Mouse (Mus musculus): Measurements from ENCODE around the gene Scarb2.
"Not testable (repeated sequence)": the region's sequence is repeated elsewhere in the genome, so short reads cannot be mapped to it uniquely, and the experiment has no call there.

Scarb2 gene

GRCm38 (mm10) chr5:92506733-92507132, at the start of gene Scarb2:
Gene Scarb2, minus strand, starts transcription at chr5:92506833.
- no peak for DNase-seq (ENCODE audit: low spot score)

GRCm38 (mm10) chr5:92555905-92556304, 49.3 kb upstream of the Scarb2 start:
- DNase-seq (ENCODE audit: low spot score), result no peak

- DNase-seq (ENCODE audit: low spot score), result no peak
These were observed 48.4 kb upstream of the Scarb2 start, which contains the start of gene Fam47e for GRCm38 (mm10) chr5:92554891-92555511. Gene Fam47e, plus strand, starts transcription at chr5:92555069.

GRCm38 (mm10) chr5:92554443-92554842, 47.8 kb upstream of the Scarb2 start:
- DNase-seq (ENCODE audit: low spot score), result no peak

- DNase-seq (ENCODE audit: low spot score), result no peak
These were observed 47.3 kb upstream of the Scarb2 start for GRCm38 (mm10) chr5:92553939-92554338.

GRCm38 (mm10) chr5:92552611-92553010, 46.0 kb upstream of the Scarb2 start:
- no peak for DNase-seq (ENCODE audit: low spot score)

- DNase-seq (ENCODE audit: low spot score), result no peak
These were observed 33.1 kb upstream of the Scarb2 start for GRCm38 (mm10) chr5:92539698-92540097.

- no peak for DNase-seq (ENCODE audit: low spot score)
These were observed 18.2 kb upstream of the Scarb2 start for GRCm38 (mm10) chr5:92524821-92525258.

GRCm38 (mm10) chr5:92521131-92521530, 14.5 kb upstream of the Scarb2 start:
- DNase-seq (ENCODE audit: low spot score), result not testable (repeated sequence)

- no peak for DNase-seq (ENCODE audit: low spot score)
These were observed 5.4 kb upstream of the Scarb2 start for GRCm38 (mm10) chr5:92512066-92512465.

GRCm38 (mm10) chr5:92511256-92511655, 4.6 kb upstream of the Scarb2 start:
- no peak for DNase-seq (ENCODE audit: low spot score)

- DNase-seq (ENCODE audit: low spot score), result no peak
These were observed 2.2 kb upstream of the Scarb2 start for GRCm38 (mm10) chr5:92508853-92509252.

- DNase-seq (ENCODE audit: low spot score), result no peak
These were observed 318 bp downstream of the Scarb2 start for GRCm38 (mm10) chr5:92506301-92506729.

- peak; percentile 83 for DNase-seq (ENCODE audit: low spot score)
These were observed 1.2 kb downstream of the Scarb2 start for GRCm38 (mm10) chr5:92505402-92505865.

- DNase-seq (ENCODE audit: low spot score), result no peak
These were observed 1.8 kb downstream of the Scarb2 start for GRCm38 (mm10) chr5:92504676-92505400.

GRCm38 (mm10) chr5:92503856-92504618, 2.6 kb downstream of the Scarb2 start:
- no peak for DNase-seq (ENCODE audit: low spot score)

- no peak for DNase-seq (ENCODE audit: low spot score)
These were observed 3.2 kb downstream of the Scarb2 start for GRCm38 (mm10) chr5:92503356-92503847.

GRCm38 (mm10) chr5:92499378-92499777, 7.3 kb downstream of the Scarb2 start:
- no peak for DNase-seq (ENCODE audit: low spot score)

GRCm38 (mm10) chr5:92498661-92499060, 8.0 kb downstream of the Scarb2 start:
- no peak for DNase-seq (ENCODE audit: low spot score)

- DNase-seq (ENCODE audit: low spot score), result no peak
These were observed 8.4 kb downstream of the Scarb2 start for GRCm38 (mm10) chr5:92498225-92498624.

- no peak for DNase-seq (ENCODE audit: low spot score)
These were observed 10.7 kb downstream of the Scarb2 start for GRCm38 (mm10) chr5:92495771-92496409.

- DNase-seq (ENCODE audit: low spot score), result no peak
These were observed 11.3 kb downstream of the Scarb2 start for GRCm38 (mm10) chr5:92495291-92495690.
